Mouse (Mus musculus) urinary bladder, adult 2 months (tissue): ENCODE data around the gene Lrfn4. TPM values are rescaled to one million over a fixed set of nuclear protein-coding genes. Genes with fewer than 3 reads are reported as not detected.

Experiments used
- DNase-seq: peaks from one replicate; pipeline ENCODE4 v3.0.0; 2022; ENCODE audit warnings: low spot score
- polyA plus RNA-seq: library from polyadenylated mRNA; depleted of rRNA; stranded (reverse); fragments of >200 nt; gene quantifications from 2 replicates; pipeline ENCODE4 v1.2.3, GENCODE M21; 2012; rRNA removed

Gene Lrfn4
- polyA plus RNA-seq = 6.7 and 8.2 TPM in 2 replicates

DNA sequence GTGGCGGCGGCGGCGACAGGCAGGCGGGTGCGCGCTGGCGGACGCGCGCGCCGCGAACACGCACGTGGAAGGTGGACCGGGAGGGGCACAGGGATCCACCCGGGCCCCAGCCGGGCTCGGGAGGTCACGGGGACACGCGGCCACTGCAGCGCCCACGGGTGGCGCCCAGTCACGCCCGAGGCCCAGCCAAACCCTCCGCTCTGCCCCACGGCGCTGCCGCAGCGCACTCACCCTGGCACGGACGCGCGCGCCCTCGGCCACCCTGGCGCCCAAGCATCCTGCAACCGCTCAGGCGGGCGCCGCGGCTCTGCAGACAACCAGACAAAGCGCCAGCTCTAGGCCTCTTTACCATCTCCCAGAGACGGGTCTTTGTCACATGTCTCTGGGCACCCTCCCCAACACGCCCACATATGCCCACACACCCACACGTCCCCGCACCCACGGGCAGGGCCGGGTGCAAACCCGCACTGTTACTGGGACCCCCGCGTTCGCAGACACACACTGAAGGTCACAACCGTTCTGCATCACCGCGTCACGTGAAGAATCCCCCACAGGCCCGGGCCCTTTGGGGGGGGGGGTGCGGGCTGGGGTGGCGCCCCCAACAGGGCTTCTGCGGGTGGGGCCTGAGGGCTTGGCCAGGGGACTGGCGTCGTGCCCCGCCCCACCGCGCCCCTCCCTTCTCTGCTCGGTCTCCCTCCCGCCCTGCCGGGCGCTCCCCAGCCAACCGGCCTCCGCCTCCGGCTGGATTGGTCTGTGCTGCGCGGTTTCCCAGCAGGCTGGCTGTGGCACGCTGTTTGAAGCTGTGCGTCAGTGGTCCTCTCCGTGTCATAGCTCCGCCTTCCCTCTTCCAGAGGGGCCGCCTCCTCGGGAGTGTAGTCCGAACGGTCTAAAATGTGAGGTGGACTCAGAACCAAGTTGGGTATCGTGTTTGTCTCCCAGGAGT, at the start of gene Lrfn4:
TSS of gene Lrfn4 (minus strand) at position 517 of the 943 bp plus-strand sequence.
- peak; percentile 68 for DNase-seq

DNA sequence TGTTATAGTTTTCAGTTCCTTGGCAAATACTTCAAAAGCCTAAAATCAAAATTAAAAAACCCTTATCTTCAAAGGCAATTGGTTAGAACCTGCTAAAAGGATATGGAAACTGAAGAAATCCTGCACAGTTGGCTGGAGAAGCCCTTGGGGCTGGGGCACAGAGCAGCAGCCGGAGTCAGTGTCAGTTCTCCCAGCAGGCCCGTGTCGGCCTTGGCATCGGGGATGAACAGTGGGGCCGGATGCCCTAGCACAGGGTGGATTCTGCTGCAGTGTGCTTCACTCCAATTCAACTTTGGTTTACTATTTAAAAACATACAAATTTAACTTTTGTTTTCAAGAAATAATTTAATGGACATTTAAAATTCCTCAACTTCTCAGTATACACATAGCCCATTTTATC, 42.7 kb upstream of the Lrfn4 start:
- DNase-seq = no peak

DNA sequence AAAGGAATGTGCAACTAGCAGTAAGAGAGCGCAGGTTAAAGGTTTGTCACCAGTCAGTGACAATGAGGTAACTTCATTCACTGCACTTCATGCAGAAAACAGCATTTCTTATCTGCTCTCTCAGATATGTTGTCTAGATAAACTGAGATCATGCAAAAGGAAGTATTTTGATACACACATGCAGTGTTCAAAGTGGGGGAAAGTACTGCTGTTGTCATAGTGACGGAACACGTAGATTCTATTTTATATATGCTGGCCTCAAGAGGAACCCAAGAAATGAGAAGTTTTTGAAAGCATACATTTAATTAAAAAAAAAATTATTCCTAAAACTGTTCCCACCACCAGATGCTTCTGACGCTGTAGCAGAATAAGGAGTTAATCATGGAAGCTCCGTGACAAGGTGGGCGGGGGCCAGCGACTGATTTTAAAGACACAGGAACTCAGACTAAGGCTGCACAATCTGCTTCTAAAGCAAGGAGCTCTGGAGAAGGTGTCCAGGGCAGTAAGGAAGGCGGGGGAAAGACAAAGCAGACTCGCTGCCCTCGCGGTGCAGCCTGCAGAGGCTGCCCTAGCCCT, 31.5 kb upstream of the Lrfn4 start:
- no peak for DNase-seq

DNA sequence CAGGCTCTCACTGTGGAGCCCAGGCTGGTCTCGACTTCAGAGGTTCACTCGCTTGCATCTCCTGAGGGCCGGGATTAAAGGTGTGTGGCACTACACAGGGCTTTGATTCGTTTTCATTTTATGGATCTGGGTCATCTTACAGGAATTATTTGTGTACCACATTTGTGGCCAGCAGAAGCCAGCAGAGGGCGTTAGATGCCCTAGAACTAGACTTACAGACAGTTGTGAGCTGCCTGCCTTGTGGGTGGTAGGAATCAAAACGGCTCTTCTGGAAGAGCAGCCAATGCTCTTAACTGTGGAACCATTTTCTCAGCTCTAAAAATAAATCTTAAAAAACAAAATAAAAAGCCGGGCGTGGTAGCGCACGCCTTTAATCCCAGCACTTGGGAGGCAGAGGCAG, 28.8 kb upstream of the Lrfn4 start:
- DNase-seq = no peak

DNA sequence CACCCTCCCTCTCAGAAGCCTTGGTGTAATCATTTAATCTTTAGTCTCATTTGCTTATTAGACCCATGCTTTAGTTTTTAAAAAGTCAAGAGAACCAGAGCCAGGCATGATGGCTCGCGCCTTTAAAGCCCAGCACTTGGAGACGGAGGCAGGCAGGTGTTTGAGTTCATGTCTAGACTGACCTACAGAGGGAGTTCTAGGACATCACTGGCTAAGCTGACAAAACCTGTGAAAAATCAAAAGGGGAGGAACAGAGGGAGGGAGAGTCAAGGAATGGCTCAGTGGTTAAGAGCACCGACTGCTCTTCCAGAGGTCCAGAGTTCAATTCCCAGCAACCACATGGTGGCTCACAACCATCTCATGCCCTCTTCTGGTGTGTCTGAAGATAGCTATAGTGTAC, 20.5 kb upstream of the Lrfn4 start:
- no peak for DNase-seq

DNA sequence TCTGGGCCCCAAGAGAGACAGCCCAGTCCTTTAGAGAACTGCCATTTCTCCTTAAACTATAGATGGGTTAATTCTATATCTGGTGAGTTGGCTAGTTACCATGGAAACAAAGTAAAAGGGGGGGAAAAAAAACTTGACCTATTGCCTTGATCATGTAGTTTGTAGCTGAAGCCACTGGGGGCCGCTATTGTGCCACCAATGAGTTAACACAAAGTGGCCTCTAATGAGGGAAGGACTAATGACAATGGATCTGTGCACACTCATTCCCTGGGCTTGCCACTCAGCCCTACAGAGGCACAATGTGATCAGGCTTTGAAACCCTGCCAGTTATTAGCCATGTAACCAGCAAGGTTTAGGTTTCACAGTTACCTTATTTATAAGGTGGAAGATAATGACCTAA, 13.4 kb upstream of the Lrfn4 start:
- no peak for DNase-seq

DNA sequence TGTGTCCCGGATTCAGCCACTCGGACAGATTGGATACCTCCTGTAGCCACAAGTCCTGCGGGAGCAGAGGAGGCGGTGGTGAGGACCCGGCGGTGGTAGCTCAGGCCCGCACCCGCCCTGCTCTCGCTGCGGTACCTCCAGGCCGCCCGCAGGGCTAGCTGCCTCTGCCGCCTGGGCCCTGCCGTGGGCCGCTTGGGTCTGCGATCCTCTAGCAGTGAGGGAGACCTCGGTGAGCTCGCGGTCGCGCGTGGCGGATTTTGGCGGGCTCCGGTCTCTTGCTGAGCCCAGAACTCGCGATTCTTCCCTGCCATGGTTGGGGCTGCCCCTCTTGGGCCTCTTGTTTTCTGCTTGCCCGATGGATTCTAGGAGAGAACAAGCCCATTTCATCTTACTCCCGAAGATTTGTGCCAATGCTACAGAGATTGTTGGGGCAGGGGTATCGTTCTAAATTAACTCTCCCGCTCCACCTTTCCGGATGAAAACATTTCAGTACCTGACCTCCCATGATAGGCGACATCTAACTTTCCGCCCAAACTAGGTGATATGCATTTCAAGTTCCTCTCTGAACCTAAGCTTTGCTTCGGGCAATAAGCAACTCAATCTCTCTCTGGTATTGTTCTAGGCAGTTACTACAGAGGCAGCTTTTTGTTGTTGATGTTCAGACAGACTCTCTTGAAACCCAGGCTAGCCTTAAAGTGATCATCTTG, 10.5 kb upstream of the Lrfn4 start:
- DNase-seq = no peak

DNA sequence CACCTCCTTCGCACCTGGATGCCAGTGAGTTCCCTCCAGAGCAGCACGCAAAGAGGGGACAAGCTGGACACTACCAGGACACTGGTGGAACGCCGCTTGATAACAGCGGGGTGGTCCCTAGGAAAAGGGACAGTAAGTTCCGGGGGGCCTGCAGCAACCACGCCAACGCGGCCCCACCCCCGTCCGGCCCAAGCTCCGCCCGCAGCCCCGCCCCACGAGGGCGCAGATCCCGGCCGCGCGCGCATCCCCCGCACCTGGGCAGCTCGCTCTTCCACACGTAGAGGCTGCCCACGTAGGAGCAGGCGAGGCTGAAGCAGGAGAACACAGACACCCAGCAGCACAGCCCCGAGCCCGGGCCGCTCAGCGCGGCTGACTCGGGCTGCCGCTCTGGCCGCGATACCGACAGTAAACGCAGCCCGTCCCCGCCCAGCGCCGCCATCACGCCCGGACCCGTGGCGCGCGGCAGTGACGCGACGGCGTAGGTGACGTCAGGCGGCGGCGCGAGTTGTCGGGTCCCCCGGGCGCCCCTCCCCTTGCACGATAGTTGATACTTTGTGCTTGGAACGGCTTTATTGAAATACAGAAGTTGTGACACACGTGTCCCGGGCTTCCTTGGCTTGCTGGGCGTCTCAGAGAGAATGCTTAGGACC, 9.8 kb upstream of the Lrfn4 start, which contains the start of gene Rce1:
TSS of gene Rce1 (minus strand) at position 463 of the 650 bp plus-strand sequence.
- DNase-seq = peak; percentile 90

DNA sequence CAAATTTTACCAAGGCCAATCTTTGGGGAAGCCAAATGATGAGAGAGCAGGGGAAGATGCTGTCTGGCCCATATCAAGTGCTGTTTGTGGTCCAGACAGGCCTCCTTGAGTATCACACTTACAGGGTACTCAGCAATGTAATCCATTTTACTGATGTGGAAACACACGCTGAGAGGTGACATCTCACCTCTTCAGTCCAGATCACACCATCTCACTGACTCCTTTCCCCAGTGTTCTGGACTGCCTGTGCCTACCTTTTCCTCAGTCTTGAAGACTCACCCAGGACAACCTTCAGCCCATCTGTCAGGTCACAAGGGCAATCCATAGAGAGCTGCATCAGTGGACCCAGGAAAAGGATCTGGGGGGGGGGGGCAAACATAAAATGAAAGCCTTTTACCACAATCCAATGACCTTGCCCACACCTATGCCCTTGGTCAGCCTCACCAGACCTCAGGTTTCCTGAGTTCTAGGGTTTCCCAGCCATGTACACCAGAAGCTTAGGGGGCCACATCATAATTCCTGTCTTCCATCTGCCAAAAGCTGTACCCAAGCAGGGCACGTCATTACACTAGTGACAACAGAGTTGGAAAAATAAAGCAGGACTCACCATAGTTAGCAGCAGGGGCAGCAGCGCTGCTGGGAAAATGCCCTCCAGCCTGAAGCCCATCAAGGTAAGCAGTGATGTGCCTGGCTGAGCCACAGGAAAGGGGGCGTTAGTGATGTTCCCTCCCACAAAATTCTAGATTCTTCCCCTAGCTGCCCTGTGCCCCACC, 9.1 kb upstream of the Lrfn4 start:
- DNase-seq = no peak

DNA sequence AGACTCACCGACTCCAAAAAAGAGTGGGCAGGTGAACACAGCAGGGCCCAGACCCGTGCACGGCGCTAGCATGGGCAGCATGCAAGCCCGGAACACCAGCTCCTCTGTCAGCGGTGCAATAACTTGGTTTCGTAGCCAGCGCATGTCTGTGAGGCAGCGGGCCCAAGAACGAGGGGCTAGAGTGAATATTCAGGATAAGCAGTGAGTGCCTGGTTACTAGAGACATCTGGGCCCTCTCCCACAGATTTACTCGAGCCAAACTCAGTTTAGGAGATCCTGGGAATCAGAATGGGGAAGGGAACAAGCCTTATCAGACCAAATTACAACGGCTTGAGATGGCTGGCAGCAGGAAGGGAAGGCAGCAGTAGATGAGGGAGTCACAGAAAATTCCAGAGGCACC, 8.5 kb upstream of the Lrfn4 start:
- no peak for DNase-seq

DNA sequence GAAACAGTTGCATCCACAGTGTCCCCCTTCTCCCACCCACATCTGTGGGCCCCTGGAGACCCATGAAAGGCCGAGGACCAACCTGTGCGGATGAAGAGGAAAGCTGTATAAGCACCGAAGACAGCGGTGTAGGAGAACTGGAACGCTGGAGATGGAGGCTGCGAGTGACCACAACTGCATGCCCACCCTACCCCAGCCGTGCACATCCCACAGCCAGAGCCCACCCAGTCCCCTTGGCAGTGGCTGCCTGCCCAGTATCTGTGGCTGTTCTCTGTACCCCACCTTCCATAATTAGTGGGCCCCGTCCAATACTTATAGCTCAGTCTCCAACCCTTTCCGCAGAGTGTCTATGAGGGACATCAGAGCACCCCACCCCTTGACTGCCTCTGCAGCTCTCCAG, 8.0 kb upstream of the Lrfn4 start:
- DNase-seq = no peak

DNA sequence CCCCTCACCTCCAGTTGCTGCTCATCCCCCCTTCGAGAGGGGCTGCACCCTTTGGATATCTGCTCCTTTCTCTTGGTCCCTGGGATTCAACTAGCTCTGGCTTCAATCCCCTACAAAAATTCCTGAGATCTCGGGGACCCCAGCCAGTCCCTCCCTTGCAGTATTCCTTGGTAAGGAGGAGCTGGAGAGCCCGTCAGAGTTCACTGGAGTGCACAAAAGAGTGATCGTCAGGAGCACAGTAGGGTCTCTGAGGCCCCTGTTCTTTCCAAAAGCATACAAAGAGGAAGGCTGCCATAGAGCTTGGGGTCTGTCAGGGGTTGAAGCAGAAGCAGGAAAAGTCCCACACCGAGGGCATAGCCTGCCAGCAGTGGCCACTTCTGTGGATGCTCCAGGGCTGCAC, 7.3 kb upstream of the Lrfn4 start:
- DNase-seq = no peak

DNA sequence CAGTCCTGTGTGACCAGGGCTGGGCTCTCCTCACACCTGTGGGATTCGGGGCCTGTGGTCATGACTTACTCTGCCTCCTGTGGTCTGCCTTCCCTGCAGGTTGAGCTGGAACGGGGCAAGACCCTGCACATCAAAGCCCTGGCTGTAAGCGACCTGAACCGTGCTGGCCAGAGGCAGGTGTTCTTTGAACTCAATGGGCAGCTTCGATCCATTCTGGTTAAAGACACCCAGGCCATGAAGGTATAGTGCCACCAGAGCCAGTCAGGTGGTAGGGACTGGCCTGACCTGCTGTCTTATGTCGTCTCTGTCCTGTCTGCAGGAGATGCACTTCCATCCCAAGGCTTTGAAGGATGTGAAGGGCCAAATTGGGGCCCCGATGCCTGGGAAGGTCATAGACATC, 5.3 kb upstream of the Lrfn4 start:
- no peak for DNase-seq

DNA sequence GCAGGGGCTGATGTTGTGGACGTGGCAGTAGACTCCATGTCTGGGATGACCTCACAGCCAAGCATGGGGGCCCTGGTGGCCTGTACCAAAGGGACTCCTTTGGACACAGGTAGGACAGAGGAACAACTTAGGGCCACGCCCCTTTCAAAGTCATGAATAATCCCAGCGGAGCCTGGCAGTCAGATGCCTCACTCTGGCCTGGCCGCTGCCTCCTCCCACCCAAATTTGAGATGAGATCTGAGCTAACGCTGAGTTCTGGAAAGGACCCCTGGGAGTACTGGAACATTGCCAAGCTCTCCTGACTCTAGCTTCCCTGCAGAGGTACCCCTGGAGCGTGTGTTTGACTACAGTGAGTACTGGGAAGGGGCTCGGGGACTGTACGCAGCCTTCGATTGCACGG, 4.0 kb upstream of the Lrfn4 start:
- no peak for DNase-seq

DNA sequence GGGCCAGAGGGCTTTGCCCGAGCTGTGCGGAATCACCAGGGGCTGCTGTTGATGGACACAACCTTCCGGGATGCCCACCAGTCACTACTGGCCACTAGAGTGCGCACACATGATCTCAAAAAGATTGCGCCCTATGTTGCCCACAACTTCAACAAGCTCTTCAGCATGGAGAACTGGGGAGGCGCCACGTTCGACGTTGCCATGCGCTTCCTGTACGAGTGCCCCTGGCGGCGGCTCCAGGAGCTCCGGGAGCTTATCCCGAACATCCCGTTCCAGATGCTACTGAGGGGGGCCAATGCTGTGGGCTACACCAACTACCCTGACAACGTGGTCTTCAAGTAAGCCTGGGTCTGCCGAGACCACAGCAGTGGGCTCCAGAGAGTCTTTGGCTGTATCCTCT, 2.7 kb upstream of the Lrfn4 start:
- no peak for DNase-seq

DNA sequence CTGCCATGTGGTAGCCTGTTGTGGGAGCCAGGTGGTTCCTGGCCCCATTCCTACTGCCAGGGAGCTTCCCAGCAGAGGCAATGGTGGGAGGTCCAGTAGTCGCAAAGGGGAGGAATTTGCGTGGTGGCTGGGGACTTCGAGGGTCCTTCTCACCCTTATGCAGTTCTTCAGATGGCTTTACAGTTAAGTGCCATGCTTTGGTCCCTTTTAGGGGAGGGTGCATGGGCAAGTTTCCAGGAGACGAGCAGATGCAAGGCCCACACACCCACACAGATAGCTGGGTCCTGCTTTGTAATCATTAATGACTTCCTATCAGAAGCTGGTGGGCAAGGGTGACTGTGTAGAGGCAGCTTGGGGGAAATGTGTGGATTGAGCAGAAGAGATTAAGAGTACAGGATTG, 1.1 kb upstream of the Lrfn4 start:
- DNase-seq = no peak

DNA sequence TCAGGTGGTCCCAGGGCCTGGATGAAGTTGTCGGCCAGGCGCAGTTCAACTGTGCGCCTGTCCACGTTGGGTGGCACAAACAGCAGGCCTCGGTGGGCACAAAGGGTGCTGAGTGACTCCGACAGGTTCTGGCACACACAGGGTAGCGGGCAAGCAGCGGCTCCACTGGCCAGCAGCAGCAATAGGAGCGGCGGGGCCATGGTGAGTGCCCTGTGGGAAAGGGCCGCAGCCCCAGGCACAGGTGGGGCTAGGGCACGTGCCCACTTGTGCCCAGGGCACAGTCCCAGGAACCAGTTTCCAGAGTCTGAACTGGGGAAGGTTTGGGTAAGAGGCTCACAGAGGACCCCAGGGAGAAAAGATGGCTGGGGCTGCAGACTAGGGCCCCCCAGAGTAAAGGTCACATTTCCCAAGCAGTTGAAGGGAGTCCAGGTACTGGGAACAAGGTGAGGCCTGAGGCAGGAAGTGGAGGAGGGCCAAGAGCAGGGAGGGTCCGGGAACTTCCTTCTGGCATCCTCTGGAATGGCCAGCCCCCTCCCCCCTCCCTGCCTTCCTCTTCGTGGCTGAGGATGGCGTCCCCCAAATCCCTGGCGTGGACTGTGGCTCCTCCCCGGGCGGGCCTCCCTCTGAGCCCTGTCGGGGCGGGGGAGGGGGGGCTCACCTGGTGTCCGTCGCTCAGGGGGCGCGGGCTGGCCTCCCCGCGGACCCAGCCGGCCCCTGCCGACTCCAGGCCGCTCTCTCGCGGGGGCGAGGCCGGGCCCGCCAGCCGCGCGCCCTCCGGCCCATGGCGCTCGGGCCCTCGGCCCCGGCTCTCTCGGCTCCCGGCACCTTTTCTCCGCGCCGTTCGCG, 939 bp downstream of the Lrfn4 start:
- DNase-seq = peak; percentile 46

DNA sequence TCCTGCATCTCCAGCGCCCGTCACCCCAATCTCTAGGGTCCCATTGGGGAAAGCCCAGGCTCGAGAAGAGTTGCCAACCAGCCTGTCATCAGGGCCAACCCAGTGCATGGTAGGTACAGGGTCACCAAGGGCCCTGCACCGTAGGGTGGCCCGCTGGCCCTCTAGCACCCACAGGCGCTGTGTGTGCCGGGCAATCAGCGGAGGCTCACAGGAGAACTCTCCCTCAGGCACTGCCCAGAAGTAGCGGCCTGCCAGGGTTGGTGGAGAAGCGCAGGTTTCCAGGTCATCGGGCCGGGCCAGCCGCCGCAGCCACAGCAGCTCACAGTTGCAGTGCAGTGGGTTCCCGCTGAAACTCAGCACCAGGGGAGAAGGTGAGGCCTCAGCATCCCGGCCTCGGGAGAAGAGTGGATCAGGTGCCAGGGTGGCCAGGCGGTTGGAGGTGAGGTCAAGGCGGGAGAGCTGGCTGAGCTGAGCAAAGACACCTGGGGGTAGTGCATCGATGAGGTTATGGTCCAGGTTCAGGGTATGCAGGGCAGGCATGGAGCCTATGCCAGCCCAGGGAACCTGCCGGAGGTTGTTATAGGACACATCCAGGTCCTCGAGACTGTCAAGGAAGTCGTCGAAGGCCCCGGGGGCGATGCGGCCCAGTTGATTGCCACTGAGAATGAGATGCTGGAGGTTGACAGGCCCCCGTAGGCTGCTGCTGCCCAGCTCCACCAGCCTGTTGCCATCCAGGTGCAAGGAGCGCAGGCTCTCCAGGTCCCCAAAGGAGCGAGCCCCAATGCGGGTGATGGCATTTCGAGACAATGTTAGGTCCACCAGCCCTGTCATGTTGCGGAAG, 1.8 kb downstream of the Lrfn4 start:
- DNase-seq = no peak

DNA sequence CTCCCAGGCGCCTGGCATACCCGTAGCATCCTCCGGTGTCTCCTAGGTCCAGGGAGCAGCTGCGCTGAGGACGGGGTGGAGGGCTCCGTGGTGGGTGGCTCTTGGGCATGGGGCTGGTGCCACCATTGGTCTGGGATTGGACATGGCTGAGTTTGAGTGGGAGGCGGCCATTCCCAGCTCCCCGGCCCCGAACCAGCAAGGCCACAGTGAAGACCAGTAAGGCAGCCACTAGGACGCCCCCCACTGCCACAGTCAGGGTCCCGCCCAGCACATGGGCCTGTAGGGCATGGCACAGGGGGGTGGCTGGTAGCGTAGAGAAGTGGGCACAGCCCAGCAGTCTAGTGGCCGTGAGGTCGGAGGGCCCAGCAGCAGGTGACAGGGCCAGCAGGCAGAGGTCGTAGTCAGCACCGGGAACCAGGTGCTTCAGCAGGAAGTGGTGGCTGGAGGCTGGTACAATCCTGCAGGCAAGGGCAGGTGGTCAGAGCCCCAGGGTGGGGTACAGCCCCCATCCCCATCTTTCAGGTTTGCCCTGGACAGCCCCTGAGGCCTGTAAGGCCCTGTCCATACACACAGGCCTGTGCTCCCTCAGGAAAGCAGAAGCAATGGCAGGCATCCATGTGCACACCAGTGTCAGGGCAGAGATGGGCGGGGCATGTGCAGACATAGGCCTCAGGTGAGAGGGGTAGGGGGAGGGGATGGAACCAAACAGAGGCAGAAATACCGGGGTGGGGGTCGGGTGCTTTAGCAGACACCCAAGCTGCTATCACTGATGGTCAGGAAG, 3.1 kb downstream of the Lrfn4 start:
- DNase-seq = no peak
